Mouse (Mus musculus) cerebellum, adult 2 months (tissue): ENCODE results near the gene Zbed4.

Source experiments
- CTCF ChIP-seq: fragments of 200-500 bp; IDR thresholded peaks from 2 replicates; pipeline ENCODE4 v1.5.1; 2011; ENCODE audit warnings: low read depth, mild to moderate bottlenecking, control low read depth, low read length, moderate library complexity, borderline replicate concordance; ENCODE audit not compliant: insufficient read depth
- POLR2A ChIP-seq: fragments of 200-500 bp; IDR thresholded peaks from 2 replicates; pipeline ENCODE4 v1.6.1; 2011; ENCODE audit warnings: low read length, control low read depth, borderline replicate concordance; ENCODE audit not compliant: insufficient read depth

- TF ChIP-seq CTCF (no peak), POLR2A (no peak)
Measured at GRCm38 (mm10) chr15:88831482-88831881, 80.0 kb downstream of the Zbed4 start.
